Mouse (Mus musculus): ENCODE results near the gene Commd9.

- no peak for TF ChIP-seq CTCF (IDR thresholded peaks at IDR 0.05; ENCODE audit: low read depth)
- TF ChIP-seq EP300 (IDR thresholded peaks at IDR 0.05; ENCODE audit: low read depth), result no peak
Observed at GRCm38 (mm10) chr2:101907386-101908022, 21.5 kb downstream of the Commd9 start.
